Mouse (Mus musculus): Measurements from ENCODE around the gene Angel2. TPM values are rescaled to one million over a fixed set of nuclear protein-coding genes. Genes with fewer than 3 reads are reported as not detected.

Gene Angel2
- polyA plus RNA-seq, 1 experiment from 2014 or later = 34.6 TPM

- no peaks in the 10 kb centered on the region for H3K9me3 ChIP-seq (replicated peaks; ENCODE audit: control insufficient read depth, low read length)
- no peak overlapping the region for H3K4me3 ChIP-seq (ENCODE audit: low read depth, low read length)
- H3K36me3 ChIP-seq (ENCODE audit: control insufficient read depth, insufficient read depth, low read length) = peaks cover 34% of the 10 kb centered on the region; the same call in 1 of the 2 replicates
- no peak for ATAC-seq (replicated peaks; ENCODE audit: insufficient number of reproducible peaks, low FRiP score, low TSS enrichment)
- no peaks in the 10 kb centered on the region for H3K27me3 ChIP-seq (ENCODE audit: control insufficient read depth, insufficient read depth, low read length)
- 47% methylated on average over 6 of the region's 6 CpGs for WGBS (ENCODE audit: insufficient replicate concordance)
- no peak overlapping the region for H3K27ac ChIP-seq (ENCODE audit: low read depth, low read length)
- no peaks in the 10 kb centered on the region for H3K4me1 ChIP-seq (ENCODE audit: control insufficient read depth, insufficient read depth, low read length)
- H3K4me2 ChIP-seq = no peak overlapping the region
- no peak overlapping the region for H3K9ac ChIP-seq (ENCODE audit: low read depth, low read length)
These were observed 19.3 kb downstream of the Angel2 start for GRCm38 (mm10) chr1:190944109-190944760.

GRCm38 (mm10) chr1:190947986-190948385, 23.1 kb downstream of the Angel2 start:
- no peaks in the 10 kb centered on the region for H3K27me3 ChIP-seq (ENCODE audit: control insufficient read depth, insufficient read depth, low read length)
- H3K9ac ChIP-seq (ENCODE audit: low read depth, low read length) = no peak overlapping the region
- H3K36me3 ChIP-seq (ENCODE audit: control insufficient read depth, insufficient read depth, low read length) = peaks cover 28% of the 10 kb centered on the region; the same call in 1 of the 2 replicates
- H3K4me2 ChIP-seq = no peak overlapping the region
- no peak overlapping the region for H3K27ac ChIP-seq (ENCODE audit: low read depth, low read length)
- ATAC-seq (replicated peaks; ENCODE audit: insufficient number of reproducible peaks, low FRiP score, low TSS enrichment) = no peak
- H3K4me3 ChIP-seq (ENCODE audit: low read depth, low read length) = no peak overlapping the region
- WGBS (ENCODE audit: insufficient replicate concordance) = 83% methylated on average over 5 of the region's 5 CpGs
- peaks cover 3% of the 10 kb centered on the region; the same call in 1 of the 2 replicates for H3K4me1 ChIP-seq (ENCODE audit: control insufficient read depth, insufficient read depth, low read length)
- no peaks in the 10 kb centered on the region for H3K9me3 ChIP-seq (replicated peaks; ENCODE audit: control insufficient read depth, low read length)

- peaks cover 24% of the 10 kb centered on the region; the same call in 1 of the 2 replicates for H3K36me3 ChIP-seq (ENCODE audit: control insufficient read depth, insufficient read depth, low read length)
- H3K4me3 ChIP-seq (ENCODE audit: low read depth, low read length) = no peak overlapping the region
- no peak for ATAC-seq (replicated peaks; ENCODE audit: insufficient number of reproducible peaks, low FRiP score, low TSS enrichment)
- H3K27ac ChIP-seq (ENCODE audit: low read depth, low read length) = no peak overlapping the region
- WGBS (ENCODE audit: insufficient replicate concordance) = 86% methylated on average over 7 of the region's 7 CpGs
- peaks cover 4% of the 10 kb centered on the region; the same call in 1 of the 2 replicates for H3K4me1 ChIP-seq (ENCODE audit: control insufficient read depth, insufficient read depth, low read length)
- H3K27me3 ChIP-seq (ENCODE audit: control insufficient read depth, insufficient read depth, low read length) = no peaks in the 10 kb centered on the region
- no peak overlapping the region for H3K9ac ChIP-seq (ENCODE audit: low read depth, low read length)
- no peaks in the 10 kb centered on the region for H3K9me3 ChIP-seq (replicated peaks; ENCODE audit: control insufficient read depth, low read length)
- H3K4me2 ChIP-seq = no peak overlapping the region
These were observed 23.5 kb downstream of the Angel2 start for GRCm38 (mm10) chr1:190948439-190948838.

- ATAC-seq (replicated peaks; ENCODE audit: insufficient number of reproducible peaks, low FRiP score, low TSS enrichment) = no peak
- H3K27me3 ChIP-seq (ENCODE audit: control insufficient read depth, insufficient read depth, low read length) = no peaks in the 10 kb centered on the region
- H3K36me3 ChIP-seq (ENCODE audit: control insufficient read depth, insufficient read depth, low read length) = peaks cover 20% of the 10 kb centered on the region; the same call in 1 of the 2 replicates
- peaks cover 8% of the 10 kb centered on the region for H3K4me1 ChIP-seq (ENCODE audit: control insufficient read depth, insufficient read depth, low read length)
- H3K4me2 ChIP-seq = no peak overlapping the region
- H3K27ac ChIP-seq (ENCODE audit: low read depth, low read length) = no peak overlapping the region
- WGBS (ENCODE audit: insufficient replicate concordance) = 88% methylated on average over 17 of the region's 17 CpGs
- no peak overlapping the region for H3K9ac ChIP-seq (ENCODE audit: low read depth, low read length)
- H3K4me3 ChIP-seq (ENCODE audit: low read depth, low read length) = no peak overlapping the region
- H3K9me3 ChIP-seq (replicated peaks; ENCODE audit: control insufficient read depth, low read length) = no peaks in the 10 kb centered on the region
These were observed 23.9 kb downstream of the Angel2 start for GRCm38 (mm10) chr1:190948846-190949245.

- Histone ChIP-seq H3K4me2 (no peak overlapping the region), H3K9me3 (replicated peaks; ENCODE audit: control insufficient read depth, low read length) (no peaks in the 10 kb centered on the region), H3K36me3 (ENCODE audit: control insufficient read depth, insufficient read depth, low read length) (peaks cover 22% of the 10 kb centered on the region), H3K4me1 (ENCODE audit: control insufficient read depth, insufficient read depth, low read length) (peaks cover 17% of the 10 kb centered on the region), H3K27me3 (ENCODE audit: control insufficient read depth, insufficient read depth, low read length) (no peaks in the 10 kb centered on the region), H3K27ac (ENCODE audit: low read depth, low read length) (no peak overlapping the region), H3K4me3 (ENCODE audit: low read depth, low read length) (no peak overlapping the region), H3K9ac (ENCODE audit: low read depth, low read length) (no peak overlapping the region)
- no peak for ATAC-seq (replicated peaks; ENCODE audit: insufficient number of reproducible peaks, low FRiP score, low TSS enrichment)
- 66% methylated on average over 5 of the region's 5 CpGs for WGBS (ENCODE audit: insufficient replicate concordance)
These were observed 26.1 kb downstream of the Angel2 start for GRCm38 (mm10) chr1:190951014-190951413.

GRCm38 (mm10) chr1:190953009-190953408, 28.1 kb downstream of the Angel2 start:
- WGBS (ENCODE audit: insufficient replicate concordance) = 32% methylated on average over 3 of the region's 3 CpGs
- Histone ChIP-seq H3K4me3 (ENCODE audit: low read depth, low read length) (no peak overlapping the region), H3K9me3 (replicated peaks; ENCODE audit: control insufficient read depth, low read length) (no peaks in the 10 kb centered on the region), H3K9ac (ENCODE audit: low read depth, low read length) (peak overlapping the region; percentile 29; the same call in 1 of the 2 replicates), H3K36me3 (ENCODE audit: control insufficient read depth, insufficient read depth, low read length) (peaks cover 34% of the 10 kb centered on the region), H3K27ac (ENCODE audit: low read depth, low read length) (peak overlapping the region; percentile 91), H3K4me1 (ENCODE audit: control insufficient read depth, insufficient read depth, low read length) (peaks cover 17% of the 10 kb centered on the region), H3K4me2 (peak overlapping the region; percentile 17; the same call in 1 of the 2 replicates), H3K27me3 (ENCODE audit: control insufficient read depth, insufficient read depth, low read length) (no peaks in the 10 kb centered on the region)
- ATAC-seq (replicated peaks; ENCODE audit: insufficient number of reproducible peaks, low FRiP score, low TSS enrichment) = peak; percentile 57

- no peak for ATAC-seq (replicated peaks; ENCODE audit: insufficient number of reproducible peaks, low FRiP score, low TSS enrichment)
- no peak overlapping the region for H3K4me3 ChIP-seq (ENCODE audit: low read depth, low read length)
- no peaks in the 10 kb centered on the region for H3K27me3 ChIP-seq (ENCODE audit: control insufficient read depth, insufficient read depth, low read length)
- peaks cover 17% of the 10 kb centered on the region for H3K4me1 ChIP-seq (ENCODE audit: control insufficient read depth, insufficient read depth, low read length)
- no peak overlapping the region for H3K4me2 ChIP-seq
- peaks cover 33% of the 10 kb centered on the region for H3K36me3 ChIP-seq (ENCODE audit: control insufficient read depth, insufficient read depth, low read length)
- H3K9me3 ChIP-seq (replicated peaks; ENCODE audit: control insufficient read depth, low read length) = no peaks in the 10 kb centered on the region
- peak overlapping the region; percentile 46; the same call in 1 of the 2 replicates for H3K27ac ChIP-seq (ENCODE audit: low read depth, low read length)
- WGBS (ENCODE audit: insufficient replicate concordance) = 42% methylated on average over 5 of the region's 5 CpGs
- H3K9ac ChIP-seq (ENCODE audit: low read depth, low read length) = no peak overlapping the region
These were observed 33.9 kb downstream of the Angel2 start for GRCm38 (mm10) chr1:190958821-190959220.

GRCm38 (mm10) chr1:190962760-190963159, 37.8 kb downstream of the Angel2 start:
- Histone ChIP-seq H3K4me2 (no peak overlapping the region), H3K9ac (ENCODE audit: low read depth, low read length) (no peak overlapping the region), H3K27me3 (ENCODE audit: control insufficient read depth, insufficient read depth, low read length) (no peaks in the 10 kb centered on the region), H3K9me3 (replicated peaks; ENCODE audit: control insufficient read depth, low read length) (no peaks in the 10 kb centered on the region), H3K36me3 (ENCODE audit: control insufficient read depth, insufficient read depth, low read length) (peaks cover 12% of the 10 kb centered on the region), H3K4me1 (ENCODE audit: control insufficient read depth, insufficient read depth, low read length) (peaks cover 19% of the 10 kb centered on the region), H3K27ac (ENCODE audit: low read depth, low read length) (no peak overlapping the region), H3K4me3 (ENCODE audit: low read depth, low read length) (no peak overlapping the region)
- no peak; the same call in 1 of the 2 replicates for ATAC-seq (replicated peaks; ENCODE audit: insufficient number of reproducible peaks, low FRiP score, low TSS enrichment)
- 84% methylated on average over 3 of the region's 3 CpGs for WGBS (ENCODE audit: insufficient replicate concordance)
